Mouse (Mus musculus): Measurements from ENCODE around the gene Olfr1104.

GRCm38 (mm10) chr2:86979854-86980253 is 47.0 kb downstream of the Olfr1104 start, which contains the start of gene Olfr1100:
- TF ChIP-seq CTCF (IDR thresholded peaks at IDR 0.05; ENCODE audit: low read depth) (no peak), EP300 (IDR thresholded peaks at IDR 0.05; ENCODE audit: low read depth) (no peak)
